In genomic region chr13:62653369-62653743, GRCm38 (mm10) we compare ENCODE assay signal across 8 mouse cellular contexts. TPM values are rescaled to one million over a fixed set of nuclear protein-coding genes. Genes with fewer than 3 reads are reported as not detected.
DNase-seq lines count a peak whose midpoint lies in the region; ATAC-seq and TF ChIP-seq lines count a peak whose summit lies in the region.

No protein-coding gene starts in this region.

- TF ChIP-seq POLR2A in heart, adult 2 months (IDR thresholded peaks at IDR 0.05; ENCODE audit: insufficient read depth, low read depth, low read length): no peak

- no peak for TF ChIP-seq CTCF in heart, adult 2 months (IDR thresholded peaks at IDR 0.05)

- DNase-seq in heart, adult 2 months: no peak
- no peak for DNase-seq in heart, adult 11 months
- no peak for DNase-seq in adrenal gland, postnatal 14 days
- no peak for DNase-seq in embryo, embryonic 10 days (ENCODE audit: low spot score)
- no peak for DNase-seq in layer of hippocampus, postnatal 14 days (ENCODE audit: low spot score in 2 of 2)

- no peaks in the 10 kb centered on the region for H3K79me2 ChIP-seq in heart, adult 2 months (replicated peaks; ENCODE audit: control insufficient read depth, insufficient read depth, low read length)

- ATAC-seq in CD4-positive, CD25-positive, alpha-beta regulatory T cell, adult 4 months: peak; percentile 68
- ATAC-seq in forebrain, embryonic 15.5 days (replicated peaks): peak; percentile 94
- ATAC-seq in liver, embryonic 16.5 days (ENCODE audit: low read depth): peak; percentile 53

- no peak overlapping the region; the same call in 1 of the 2 replicates for H3K27ac ChIP-seq in heart, adult 2 months
- no peak overlapping the region for H3K27ac ChIP-seq in forebrain, embryonic 15.5 days (replicated peaks)
- H3K27ac ChIP-seq in liver, embryonic 16.5 days (ENCODE audit: low read length): no peak overlapping the region

- peak overlapping the region; percentile 58 for H3K4me3 ChIP-seq in heart, adult 2 months
- peak overlapping the region; percentile 49 for H3K4me3 ChIP-seq in forebrain, embryonic 15.5 days
- peak overlapping the region; percentile 62 for H3K4me3 ChIP-seq in liver, embryonic 16.5 days (ENCODE audit: low read depth, low read length)

- intact Hi-C loops in heart, adult 2 months (cut with DNase I): no loop called here

- no peak for TF ChIP-seq EP300 in heart, adult 2 months (IDR thresholded peaks at IDR 0.05; ENCODE audit: insufficient read depth, low read depth, low read length)

- peak overlapping the region; percentile 45 for H3K4me2 ChIP-seq in forebrain, embryonic 15.5 days (replicated peaks)
- H3K4me2 ChIP-seq in liver, embryonic 16.5 days (ENCODE audit: low read depth, low read length): peak overlapping the region; percentile 76

- H3K9ac ChIP-seq in heart, adult 2 months (ENCODE audit: low read depth, low read length): peak overlapping the region; percentile 12; the same call in 1 of the 2 replicates
- peak overlapping the region; percentile 49; the same call in 1 of the 2 replicates for H3K9ac ChIP-seq in forebrain, embryonic 15.5 days (replicated peaks)
- H3K9ac ChIP-seq in liver, embryonic 16.5 days (ENCODE audit: low read depth, low read length): peak overlapping the region; percentile 37; the same call in 1 of the 2 replicates

- H3K4me1 ChIP-seq in heart, adult 2 months (ENCODE audit: control insufficient read depth, insufficient read depth, low read length): no peaks in the 10 kb centered on the region
- H3K4me1 ChIP-seq in forebrain, embryonic 15.5 days: no peaks in the 10 kb centered on the region
- no peaks in the 10 kb centered on the region for H3K4me1 ChIP-seq in liver, embryonic 16.5 days (ENCODE audit: control insufficient read depth, low read depth, low read length)

- no peaks in the 10 kb centered on the region for H3K36me3 ChIP-seq in heart, adult 2 months (ENCODE audit: control insufficient read depth, insufficient read depth, low read length)
- no peaks in the 10 kb centered on the region for H3K36me3 ChIP-seq in forebrain, embryonic 15.5 days
- no peaks in the 10 kb centered on the region for H3K36me3 ChIP-seq in liver, embryonic 16.5 days (ENCODE audit: control insufficient read depth, insufficient read depth)

- WGBS in heart, adult 2 months: 17% methylated on average over 8 of the region's 8 CpGs
- WGBS in forebrain, embryonic 15.5 days: 25% methylated on average over 8 of the region's 8 CpGs
- WGBS in liver, embryonic 16.5 days (ENCODE audit: insufficient replicate concordance): 19% methylated on average over 8 of the region's 8 CpGs

- H3K9me3 ChIP-seq in forebrain, embryonic 15.5 days: 0 out of 2 replicates have a peak, but pooled peaks cover 3% of the 10 kb centered on the region
- H3K9me3 ChIP-seq in liver, embryonic 16.5 days (replicated peaks; ENCODE audit: control insufficient read depth, low read length): no peaks in the 10 kb centered on the region

- no peaks in the 10 kb centered on the region for H3K27me3 ChIP-seq in heart, adult 2 months (ENCODE audit: control insufficient read depth, insufficient read depth, low read length)
- no peaks in the 10 kb centered on the region for H3K27me3 ChIP-seq in forebrain, embryonic 15.5 days
- no peaks in the 10 kb centered on the region for H3K27me3 ChIP-seq in liver, embryonic 16.5 days (ENCODE audit: control insufficient read depth, insufficient read depth, low read depth, low read length)

RNA-seq across cellular contexts. Expression of gene 6720489N17Rik, which starts 29.4 kb away (rescaled TPM):
- 1 to 10 TPM in 1 of 2 experiments, under 1 TPM in 1; 0.84 to 1.2 TPM for total RNA-seq in heart, adult 2 months (2021)
- polyA plus RNA-seq in heart, adult 2 months (2012; rRNA removed): 0.14 and 0.44 TPM in 2 replicates
- 1 to 10 TPM; 2.3 to 3.3 TPM for polyA plus RNA-seq in CD4-positive, CD25-positive, alpha-beta regulatory T cell, adult 4 months (2017; shearing (Covaris generic))
- polyA plus RNA-seq in forebrain, embryonic 15.5 days (2015; fragmentation: Nextera tagmentation; extraction: Ambion mirVana): 9.8 and 12.4 TPM in 2 replicates
- polyA plus RNA-seq in liver, embryonic 16.5 days (2015; fragmentation: Nextera tagmentation; extraction: Ambion mirVana): 1.5 and 1.8 TPM in 2 replicates
- total RNA-seq in adrenal gland, postnatal 14 days (2021): 1.6 and 2.1 TPM in 2 replicates
- 1 to 10 TPM; 3.2 TPM for total RNA-seq in layer of hippocampus, postnatal 14 days (2021)
